Mouse (Mus musculus) thymus, postnatal 36 days (tissue): ENCODE results near the gene Bglap2.
"Not testable (repeated sequence)": the region's sequence is repeated elsewhere in the genome, so short reads cannot be mapped to it uniquely, and the experiment has no call there.

Source experiments
- DNase-seq, 2 experiments: peaks; one replicate each; pipeline ENCODE4 v3.0.0; 2022; ENCODE audit warnings: mixed read lengths in 2 of 2

The Bglap2 gene

GRCm38 (mm10) chr3:88384364-88384763 lies 5.9 kb upstream of the Bglap2 start, which contains the start of gene Bglap:
Gene Bglap, minus strand, starts transcription at chr3:88384464.
- DNase-seq = no peak

DNA sequence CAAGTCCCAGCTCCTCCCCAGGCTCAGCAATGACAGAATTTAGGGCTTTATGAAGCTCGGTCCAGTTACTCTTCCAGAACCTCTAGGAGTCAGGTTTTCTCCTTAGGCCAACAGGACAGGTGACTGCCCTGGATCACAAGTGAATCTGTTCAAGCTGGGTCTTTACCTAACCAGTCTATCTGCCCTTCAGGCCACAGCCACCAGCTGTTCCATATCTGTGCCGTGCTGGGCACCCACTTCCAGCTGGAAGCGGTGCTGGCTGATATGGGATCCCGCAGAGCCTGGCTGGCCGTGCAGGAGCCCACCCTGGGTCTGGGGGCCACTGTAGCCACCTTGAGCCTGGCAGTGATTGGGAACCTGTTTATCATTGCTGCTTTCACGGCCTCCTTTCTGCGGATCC lies 3.9 kb upstream of the Bglap2 start:
- DNase-seq = not testable (repeated sequence)

- peak; percentile 74 to 83 for DNase-seq
These were observed 3.2 kb upstream of the Bglap2 start for GRCm38 (mm10) chr3:88381389-88382315.

DNA sequence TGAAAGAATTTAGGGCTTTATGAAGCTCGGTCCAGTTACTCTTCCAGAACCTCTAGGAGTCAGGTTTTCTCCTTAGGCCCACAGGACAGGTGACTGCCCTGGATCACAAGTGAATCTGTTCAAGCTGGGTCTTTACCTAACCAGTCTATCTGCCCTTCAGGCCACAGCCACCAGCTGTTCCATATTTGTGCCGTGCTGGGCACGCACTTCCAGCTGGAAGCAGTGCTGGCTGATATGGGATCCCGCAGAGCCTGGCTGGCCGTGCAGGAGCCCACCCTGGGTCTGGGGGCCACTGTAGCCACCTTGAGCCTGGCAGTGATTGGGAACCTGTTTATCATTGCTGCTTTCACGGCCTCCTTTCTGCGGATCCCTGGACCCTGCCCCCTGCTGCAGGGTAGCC lies 1.9 kb downstream of the Bglap2 start:
- not testable (repeated sequence) for DNase-seq

GRCm38 (mm10) chr3:88375750-88376626 lies 2.5 kb downstream of the Bglap2 start:
- peak; percentile 53 to 74 for DNase-seq

DNA sequence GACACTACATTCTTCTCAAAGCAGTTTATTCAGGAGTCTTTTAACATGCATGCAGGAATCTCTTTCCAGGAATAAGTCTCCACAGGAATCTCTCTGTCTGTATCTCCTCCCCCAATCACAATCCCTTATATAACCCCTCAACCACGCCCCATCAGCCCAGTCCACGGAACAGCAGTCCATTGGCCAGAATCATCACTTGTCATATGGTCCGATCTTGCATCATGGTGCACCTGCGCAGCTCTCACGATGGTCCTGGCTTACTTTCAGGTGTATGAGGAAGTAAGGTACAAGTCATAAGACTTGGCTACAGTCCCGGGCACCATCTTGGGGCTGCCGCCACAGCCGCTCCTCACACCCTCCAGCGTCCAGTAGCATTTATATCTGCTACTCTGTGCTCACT lies 5.9 kb downstream of the Bglap2 start, which contains the start of gene Bglap3:
TSS of gene Bglap3 (minus strand) at position 101 of the 400 bp plus-strand sequence.
- not testable (repeated sequence) for DNase-seq

DNA sequence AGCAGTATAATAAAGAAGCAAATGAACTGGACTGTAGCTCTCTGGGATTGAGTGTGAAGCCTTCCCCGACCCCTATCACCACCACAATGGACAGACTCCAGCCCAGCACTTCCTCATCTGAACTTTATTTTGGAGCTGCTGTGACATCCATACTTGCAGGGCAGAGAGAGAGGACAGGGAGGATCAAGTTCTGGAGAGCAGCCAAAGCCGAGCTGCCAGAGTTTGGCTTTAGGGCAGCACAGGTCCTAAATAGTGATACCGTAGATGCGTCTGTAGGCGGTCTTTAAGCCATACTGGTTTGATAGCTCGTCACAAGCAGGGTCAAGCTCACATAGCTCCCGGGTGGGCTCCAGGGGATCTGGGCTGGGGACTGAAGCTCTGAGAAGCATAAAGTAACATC lies 10.0 kb downstream of the Bglap2 start:
- DNase-seq = not testable (repeated sequence)

- DNase-seq = not testable (repeated sequence)
These were observed 11.0 kb downstream of the Bglap2 start for GRCm38 (mm10) chr3:88367517-88367916.

GRCm38 (mm10) chr3:88366830-88367428 lies 11.6 kb downstream of the Bglap2 start:
- peak; percentile 80 to 88 for DNase-seq

DNA sequence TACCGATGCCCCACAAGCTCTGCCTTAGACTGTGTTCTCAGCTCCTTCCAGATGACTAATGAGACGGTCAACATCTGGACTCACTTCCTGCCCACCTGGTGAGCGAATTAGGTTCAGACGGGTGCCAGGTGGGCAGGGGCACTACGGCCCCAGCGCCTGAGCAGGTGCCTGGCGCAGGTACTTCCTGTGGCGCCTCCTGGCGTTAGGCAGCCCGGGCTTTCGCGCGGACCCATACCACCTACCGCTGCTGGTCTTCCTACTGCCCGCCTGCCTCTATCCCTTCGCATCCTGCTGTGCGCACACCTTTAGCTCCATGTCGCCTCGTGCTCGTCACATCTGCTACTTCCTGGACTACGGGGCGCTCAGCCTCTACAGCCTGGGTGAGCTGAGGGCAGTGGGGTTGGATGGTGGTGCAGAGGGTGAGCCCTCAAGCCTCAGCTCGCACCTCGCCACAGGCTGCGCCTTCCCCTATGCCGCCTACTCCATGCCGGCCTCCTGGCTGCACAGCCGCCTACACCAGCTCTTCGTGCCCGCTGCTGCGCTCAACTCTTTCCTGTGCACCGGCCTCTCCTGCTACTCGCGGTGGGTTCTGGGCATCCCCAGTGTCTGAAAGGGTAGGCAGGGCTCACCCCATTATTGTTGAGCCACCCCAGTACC lies 12.7 kb downstream of the Bglap2 start:
- no peak for DNase-seq

DNA sequence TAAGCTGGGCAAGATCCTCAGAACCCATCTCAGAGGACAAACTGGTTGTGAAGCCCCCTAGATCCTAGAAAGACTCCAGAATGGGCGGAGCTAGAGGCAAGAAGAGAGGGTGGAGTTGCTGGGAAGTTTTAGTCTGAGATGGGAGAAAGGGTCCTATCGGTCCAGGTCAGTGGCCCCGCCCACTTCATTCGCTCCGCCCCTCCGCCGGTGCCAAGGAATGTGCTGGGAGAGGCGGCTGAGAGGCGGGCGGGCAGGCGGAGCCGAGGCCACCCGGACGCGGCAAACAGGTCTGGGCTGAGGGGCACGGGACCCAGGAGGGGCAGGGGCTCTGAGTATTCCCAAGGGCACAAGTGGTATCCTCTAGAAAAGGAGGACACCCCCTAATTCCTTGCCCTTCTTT lies 14.2 kb downstream of the Bglap2 start, which contains the start of gene Paqr6:
TSS of gene Paqr6 (plus strand) at position 248 of the 400 bp plus-strand sequence.
- DNase-seq = peak in 1 of 2 experiments; percentile 41

GRCm38 (mm10) chr3:88363700-88364099 lies 14.8 kb downstream of the Bglap2 start:
- no peak for DNase-seq

DNA sequence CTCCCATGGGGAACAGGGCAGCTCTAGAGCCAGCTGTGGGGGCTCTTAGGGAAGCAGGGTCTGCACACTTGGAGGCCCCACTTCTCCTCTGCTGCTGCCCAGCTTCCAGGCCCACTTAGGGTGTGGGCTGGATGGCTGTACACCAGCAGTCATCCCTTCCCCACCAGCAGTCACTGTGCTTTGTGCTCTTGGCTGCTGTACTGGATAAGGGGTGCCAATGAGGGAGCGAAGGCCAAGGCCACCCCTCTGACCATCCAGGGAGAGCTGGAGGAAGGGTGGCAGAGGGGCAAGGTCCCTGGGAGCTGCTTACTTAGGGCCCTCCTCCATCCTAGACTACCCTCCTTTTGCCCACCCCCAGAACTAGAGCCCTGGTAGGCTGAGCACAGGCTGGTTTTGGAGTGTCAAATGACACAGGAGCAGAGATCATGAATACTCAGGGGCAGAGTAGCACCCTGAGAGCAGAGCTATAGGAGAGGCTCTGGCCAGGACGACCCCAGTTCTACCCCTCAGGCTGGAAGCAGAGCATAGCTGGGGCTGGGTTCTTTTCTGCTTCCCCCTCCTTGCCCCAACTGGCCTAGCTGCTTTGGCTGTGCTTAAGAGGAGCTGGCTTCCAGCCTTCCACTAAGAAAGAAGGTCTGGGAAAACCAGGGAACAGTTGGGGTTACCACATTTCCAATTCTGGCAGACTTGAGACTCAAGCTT lies 16.7 kb downstream of the Bglap2 start:
- no peak for DNase-seq

GRCm38 (mm10) chr3:88361096-88361495 lies 17.4 kb downstream of the Bglap2 start:
- DNase-seq = peak; percentile 21 to 49

GRCm38 (mm10) chr3:88359989-88360388 lies 18.5 kb downstream of the Bglap2 start:
- no peak for DNase-seq

GRCm38 (mm10) chr3:88359584-88359983 lies 18.9 kb downstream of the Bglap2 start:
- DNase-seq = no peak

- no peak for DNase-seq
These were observed 23.9 kb downstream of the Bglap2 start for GRCm38 (mm10) chr3:88354396-88355165.

GRCm38 (mm10) chr3:88352907-88353306 lies 25.6 kb downstream of the Bglap2 start:
- DNase-seq = no peak

DNA sequence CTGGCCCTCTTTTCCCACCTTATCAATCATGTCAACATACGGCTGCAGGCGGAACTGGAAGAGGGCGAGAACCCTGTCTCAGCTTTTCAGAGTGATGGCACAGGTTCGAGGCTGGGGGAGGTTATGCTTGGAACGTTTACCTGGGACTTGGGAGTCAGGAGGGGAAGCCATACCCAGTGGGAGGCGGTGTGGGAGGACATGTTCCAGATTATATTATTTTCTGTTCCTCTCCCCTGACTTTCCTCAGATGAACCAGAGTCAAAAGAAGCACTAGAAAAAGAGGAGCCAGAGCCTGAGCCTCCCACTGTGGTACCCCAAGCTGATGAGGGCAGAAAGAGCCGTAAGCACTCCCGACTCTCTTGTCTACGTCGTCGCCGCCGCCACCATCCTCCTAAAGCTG lies 27.8 kb downstream of the Bglap2 start:
- DNase-seq = no peak

GRCm38 (mm10) chr3:88339006-88339405 lies 39.5 kb downstream of the Bglap2 start:
- no peak for DNase-seq

- no peak for DNase-seq
These were observed 40.2 kb downstream of the Bglap2 start for GRCm38 (mm10) chr3:88338316-88338715.
